ENCODE assay signal across 16 mouse cellular contexts in the genomic region with DNA sequence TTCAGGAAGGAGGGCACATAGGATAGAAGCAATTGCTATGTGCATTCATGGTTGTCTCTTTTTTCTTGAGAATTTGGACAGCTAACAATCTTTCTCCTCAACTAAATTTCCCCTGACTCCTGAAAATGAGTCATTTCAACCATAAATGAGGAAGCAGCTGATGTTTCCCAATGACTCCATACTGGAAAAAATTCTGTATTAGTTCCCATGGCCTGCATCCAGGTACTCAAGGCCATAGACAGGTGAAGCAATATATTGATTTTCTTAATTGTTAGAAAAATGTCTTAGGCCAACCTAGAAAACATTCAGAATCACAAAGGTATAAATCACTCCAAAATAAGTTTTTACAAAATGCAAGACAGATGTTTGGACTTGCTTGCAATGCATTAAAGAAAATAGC.
"Had no signal": no experiment of that assay in that cellular context is flagged by ENCODE, and none has a peak within 500 bp of the region (broad histone marks: within the 10 kb centered on the region; RNA-seq: fewer than 3 reads in every experiment).

No protein-coding gene starts in this region.

- DNase-seq: retina, postnatal 1 day; right cerebral cortex, adult 18-20 months; right cerebral cortex, postnatal 14 days; right cerebral cortex, postnatal 25 days; right cerebral cortex, postnatal 4 days; spleen, adult 18-20 months; thymus, adult 18-20 months; thymus, adult 2 months; thymus, postnatal 14 days; thymus, postnatal 25 days; thymus, postnatal 36 days; thymus, postnatal 4 days had no signal

- H3K4me3 ChIP-seq: neural tube, embryonic 13.5 days; neural tube, embryonic 15.5 days; stomach, embryonic 15.5 days had no signal

- H3K9me3 ChIP-seq: neural tube, embryonic 13.5 days; neural tube, embryonic 15.5 days; stomach, embryonic 15.5 days had no signal

- H3K36me3 ChIP-seq: neural tube, embryonic 13.5 days; neural tube, embryonic 15.5 days; stomach, embryonic 15.5 days had no signal

- H3K27ac ChIP-seq: neural tube, embryonic 15.5 days; stomach, embryonic 15.5 days; stomach, postnatal 0 days had no signal

- H3K27me3 ChIP-seq: neural tube, embryonic 13.5 days; neural tube, embryonic 15.5 days; stomach, embryonic 15.5 days had no signal

- H3K9ac ChIP-seq: neural tube, embryonic 13.5 days; neural tube, embryonic 15.5 days; stomach, embryonic 15.5 days had no signal

- H3K4me2 ChIP-seq: neural tube, embryonic 13.5 days; neural tube, embryonic 15.5 days; stomach, embryonic 15.5 days had no signal
